Mouse (Mus musculus): Measurements from ENCODE around the gene Ano10. TPM values are rescaled to one million over a fixed set of nuclear protein-coding genes. Genes with fewer than 3 reads are reported as not detected.
"Not testable (repeated sequence)": the region's sequence is repeated elsewhere in the genome, so short reads cannot be mapped to it uniquely, and the experiment has no call there.

The Ano10 gene
- polyA plus RNA-seq, 1 experiment from 2014 or later = 26.3 TPM

DNA sequence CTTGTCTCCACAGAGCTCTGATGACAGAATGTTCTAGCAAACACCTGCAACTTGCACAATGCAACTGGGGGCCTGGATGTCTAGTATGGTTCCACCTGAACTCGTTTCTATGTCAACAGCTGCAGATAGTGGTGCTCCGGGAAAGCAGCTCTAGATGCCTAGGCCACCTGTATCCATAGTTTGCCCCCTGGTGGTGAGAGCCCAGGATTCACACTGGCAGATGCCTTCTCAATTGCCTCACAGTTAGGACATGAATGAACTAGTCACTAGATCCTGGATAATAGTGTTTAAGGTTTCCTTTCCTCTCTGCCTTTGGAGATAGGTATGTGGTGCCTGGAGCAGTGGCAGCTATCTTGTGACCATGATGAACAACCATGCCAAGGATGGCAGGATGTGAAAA, 109.2 kb downstream of the Ano10 start:
- Histone ChIP-seq H3K9me3 (no peaks in the 10 kb centered on the region), H3K27me3 (replicated peaks; ENCODE audit: low read depth, poor library complexity, severe bottlenecking) (no peaks in the 10 kb centered on the region)
- 31% methylated on average over 2 of the region's 2 CpGs for WGBS

DNA sequence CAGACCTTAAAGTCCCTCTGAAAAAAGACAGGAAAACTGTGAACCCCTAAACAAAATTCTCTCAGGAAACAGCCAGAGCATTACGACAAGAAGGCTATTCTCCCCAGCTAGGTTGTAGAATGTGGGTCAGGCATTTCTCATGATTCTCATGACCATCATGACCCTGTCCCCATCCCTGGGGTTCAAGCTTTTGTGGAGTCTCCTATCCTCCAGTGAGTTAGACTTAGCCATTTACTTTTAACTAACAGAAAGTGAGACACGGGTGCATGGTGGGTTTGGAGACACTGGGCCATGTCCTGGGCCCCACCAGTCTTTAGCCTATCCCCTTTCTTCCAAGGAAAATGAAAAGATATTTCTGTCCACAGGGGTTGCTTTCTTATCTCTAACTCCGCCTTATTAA, 109.9 kb downstream of the Ano10 start:
- H3K4me1 ChIP-seq = peaks cover 18% of the 10 kb centered on the region
- H3K27me3 ChIP-seq (replicated peaks; ENCODE audit: low read depth, poor library complexity, severe bottlenecking) = no peaks in the 10 kb centered on the region
- no peaks in the 10 kb centered on the region for H3K9me3 ChIP-seq
- H3K27ac ChIP-seq (replicated peaks) = no peak overlapping the region
- H3K4me3 ChIP-seq = no peak overlapping the region
- no peaks in the 10 kb centered on the region for H3K36me3 ChIP-seq (replicated peaks)
- no peak for DNase-seq (ENCODE audit: low spot score)
- WGBS = 89% methylated on average over 3 of the region's 3 CpGs

More for the DNA sequence above, 109.2 kb downstream of the Ano10 start:
- H3K36me3 ChIP-seq (replicated peaks) = no peaks in the 10 kb centered on the region
- H3K27ac ChIP-seq (replicated peaks) = no peak overlapping the region
- peaks cover 18% of the 10 kb centered on the region for H3K4me1 ChIP-seq
- no peak overlapping the region for H3K4me3 ChIP-seq
- peak; percentile 70 for DNase-seq (ENCODE audit: low spot score)

DNA sequence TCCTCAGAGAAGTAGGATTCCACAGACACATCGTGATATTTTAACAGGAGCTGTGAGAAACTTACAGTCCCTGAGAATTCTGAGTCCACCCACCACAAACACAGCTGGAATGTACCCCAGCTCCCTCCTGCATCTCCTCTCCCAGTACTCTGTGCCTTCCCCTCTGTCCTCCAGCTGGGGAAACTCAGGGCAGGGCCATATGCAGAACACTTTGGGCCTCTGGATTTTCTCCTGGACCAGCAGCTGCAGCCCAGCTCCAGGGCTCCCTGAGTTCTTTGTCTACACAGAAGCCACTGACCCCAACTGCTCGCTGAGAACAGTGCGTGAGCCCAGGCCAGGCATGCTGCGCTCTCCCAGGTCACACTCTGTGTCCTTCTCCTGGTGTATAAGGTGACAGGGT, 111.1 kb downstream of the Ano10 start:
- WGBS = 80% methylated on average over 4 of the region's 4 CpGs

GRCm38 (mm10) chr9:122180105-122180504, 114.1 kb downstream of the Ano10 start:
- Histone ChIP-seq H3K4me1 (peaks cover 15% of the 10 kb centered on the region), H3K27me3 (replicated peaks; ENCODE audit: low read depth, poor library complexity, severe bottlenecking) (no peaks in the 10 kb centered on the region), H3K9me3 (no peaks in the 10 kb centered on the region), H3K36me3 (replicated peaks) (no peaks in the 10 kb centered on the region), H3K27ac (replicated peaks) (no peak overlapping the region), H3K4me3 (no peak overlapping the region)
- WGBS = 83% methylated on average over 3 of the region's 3 CpGs
- DNase-seq (ENCODE audit: low spot score) = no peak

More for the DNA sequence above, 111.1 kb downstream of the Ano10 start:
- H3K4me3 ChIP-seq = no peak overlapping the region
- DNase-seq (ENCODE audit: low spot score) = no peak
- no peaks in the 10 kb centered on the region for H3K9me3 ChIP-seq
- no peaks in the 10 kb centered on the region for H3K36me3 ChIP-seq (replicated peaks)
- H3K4me1 ChIP-seq = peaks cover 30% of the 10 kb centered on the region
- H3K27me3 ChIP-seq (replicated peaks; ENCODE audit: low read depth, poor library complexity, severe bottlenecking) = no peaks in the 10 kb centered on the region
- no peak overlapping the region for H3K27ac ChIP-seq (replicated peaks)

- Histone ChIP-seq H3K4me1 (peaks cover 15% of the 10 kb centered on the region), H3K4me3 (no peak overlapping the region), H3K9me3 (no peaks in the 10 kb centered on the region), H3K27ac (replicated peaks) (0 out of 2 replicates have a peak overlapping the region, but pooled peaks have one; percentile 35), H3K27me3 (replicated peaks; ENCODE audit: low read depth, poor library complexity, severe bottlenecking) (no peaks in the 10 kb centered on the region), H3K36me3 (replicated peaks) (no peaks in the 10 kb centered on the region; the same call in 1 of the 2 replicates)
- 65% methylated on average over 4 of the region's 4 CpGs for WGBS
- no peak for DNase-seq (ENCODE audit: low spot score)
Observed at GRCm38 (mm10) chr9:122178427-122178826, 115.8 kb downstream of the Ano10 start.

- Histone ChIP-seq H3K36me3 (replicated peaks) (no peaks in the 10 kb centered on the region; the same call in 1 of the 2 replicates), H3K4me1 (peaks cover 15% of the 10 kb centered on the region), H3K9me3 (no peaks in the 10 kb centered on the region), H3K4me3 (no peak overlapping the region), H3K27ac (replicated peaks) (no peak overlapping the region; the same call in 1 of the 2 replicates), H3K27me3 (replicated peaks; ENCODE audit: low read depth, poor library complexity, severe bottlenecking) (no peaks in the 10 kb centered on the region)
- 81% methylated on average over 7 of the region's 7 CpGs for WGBS
- DNase-seq (ENCODE audit: low spot score) = no peak
Observed at GRCm38 (mm10) chr9:122177256-122178220, 116.7 kb downstream of the Ano10 start.

GRCm38 (mm10) chr9:122174723-122175122, 119.5 kb downstream of the Ano10 start:
- Histone ChIP-seq H3K36me3 (replicated peaks) (peaks cover 14% of the 10 kb centered on the region), H3K27ac (replicated peaks) (no peak overlapping the region), H3K4me1 (peaks cover 15% of the 10 kb centered on the region), H3K27me3 (replicated peaks; ENCODE audit: low read depth, poor library complexity, severe bottlenecking) (no peaks in the 10 kb centered on the region), H3K4me3 (no peak overlapping the region), H3K9me3 (no peaks in the 10 kb centered on the region)
- WGBS = 94% methylated on average over 6 of the region's 6 CpGs
- no peak for DNase-seq (ENCODE audit: low spot score)

DNA sequence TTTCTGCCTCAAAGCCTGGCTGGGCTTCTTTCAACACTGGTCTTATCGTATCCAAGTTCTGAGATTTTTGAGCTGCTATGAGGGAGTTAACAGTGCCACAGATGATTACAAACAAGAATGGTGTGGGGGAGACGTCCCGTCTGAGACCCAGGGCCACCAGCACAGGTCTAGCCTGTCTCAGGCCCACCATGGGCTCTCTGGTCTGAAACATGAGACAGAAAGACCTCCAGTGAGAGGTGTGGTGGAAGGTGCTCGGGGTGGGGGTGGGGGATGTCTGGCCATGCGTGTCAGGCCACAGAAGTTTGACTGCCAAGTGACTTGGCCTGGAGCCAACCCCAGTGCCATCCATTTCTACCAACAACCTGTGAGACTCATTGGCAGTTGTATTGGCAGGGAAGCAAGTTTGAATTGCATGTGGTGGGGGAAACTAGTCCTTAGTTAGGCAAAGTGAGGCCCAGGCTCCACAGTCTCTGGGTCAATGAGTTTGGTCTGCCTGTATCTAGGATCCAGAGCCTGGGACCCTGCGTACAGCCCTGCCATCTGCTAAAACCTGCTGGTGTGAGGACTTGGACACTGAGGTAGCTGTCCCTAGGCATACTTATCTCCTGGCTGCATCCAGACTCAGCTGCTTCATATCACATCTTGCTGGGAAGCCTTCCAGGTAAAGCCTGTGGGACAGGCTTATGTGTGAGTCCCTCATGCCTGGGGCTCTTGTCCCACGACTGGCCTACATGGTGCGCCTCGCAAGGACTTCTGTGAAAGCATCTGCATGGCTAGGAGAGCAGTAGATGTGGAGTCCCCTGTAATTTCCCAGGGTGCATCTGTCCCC, 120.6 kb downstream of the Ano10 start:
- no peak for DNase-seq (ENCODE audit: low spot score)
- Histone ChIP-seq H3K36me3 (replicated peaks) (peaks cover 16% of the 10 kb centered on the region), H3K27ac (replicated peaks) (no peak overlapping the region), H3K4me1 (peaks cover 8% of the 10 kb centered on the region), H3K27me3 (replicated peaks; ENCODE audit: low read depth, poor library complexity, severe bottlenecking) (no peaks in the 10 kb centered on the region), H3K9me3 (no peaks in the 10 kb centered on the region), H3K4me3 (no peak overlapping the region)
- 86% methylated on average over 9 of the region's 9 CpGs for WGBS

DNA sequence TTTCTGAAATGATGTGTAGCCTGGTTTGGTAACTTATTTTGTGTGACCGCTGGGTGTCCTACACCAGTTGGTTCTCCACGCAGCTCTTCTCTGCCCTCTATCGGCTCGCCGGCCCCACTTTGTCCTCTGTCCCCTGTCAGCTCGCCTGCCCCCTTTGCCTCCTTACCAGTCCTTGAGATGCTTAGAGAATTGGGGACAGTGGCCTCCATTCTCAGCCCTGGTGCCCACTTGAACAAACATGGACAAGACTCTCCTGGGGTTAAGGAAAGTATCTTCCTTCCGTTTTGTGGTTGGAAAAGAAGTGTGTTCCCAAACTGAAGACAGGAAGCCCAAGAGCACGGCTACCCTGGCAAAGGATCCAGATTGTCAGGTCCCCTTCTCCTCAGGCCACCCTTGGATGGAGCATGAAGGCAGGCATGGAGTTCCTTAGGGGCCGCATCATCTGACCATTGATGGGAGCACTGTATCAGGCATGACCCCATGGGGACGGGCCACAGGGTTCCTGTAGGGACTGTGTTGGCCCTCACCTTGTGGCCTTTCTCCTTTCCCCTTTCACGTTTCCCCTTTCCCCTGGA, 121.5 kb downstream of the Ano10 start:
- Histone ChIP-seq H3K36me3 (replicated peaks) (peaks cover 21% of the 10 kb centered on the region), H3K9me3 (no peaks in the 10 kb centered on the region), H3K4me3 (no peak overlapping the region), H3K4me1 (no peaks in the 10 kb centered on the region; the same call in none of the 2 replicates), H3K27ac (replicated peaks) (no peak overlapping the region), H3K27me3 (replicated peaks; ENCODE audit: low read depth, poor library complexity, severe bottlenecking) (no peaks in the 10 kb centered on the region)
- no peak for DNase-seq (ENCODE audit: low spot score)
- WGBS = 86% methylated on average over 11 of the region's 11 CpGs

GRCm38 (mm10) chr9:122169901-122170300, 124.3 kb downstream of the Ano10 start:
- Histone ChIP-seq H3K27ac (replicated peaks) (no peak overlapping the region), H3K9me3 (no peaks in the 10 kb centered on the region), H3K4me1 (no peaks in the 10 kb centered on the region; the same call in none of the 2 replicates), H3K4me3 (no peak overlapping the region), H3K36me3 (replicated peaks) (peaks cover 48% of the 10 kb centered on the region), H3K27me3 (replicated peaks; ENCODE audit: low read depth, poor library complexity, severe bottlenecking) (no peaks in the 10 kb centered on the region)
- DNase-seq (ENCODE audit: low spot score) = no peak
- 94% methylated on average over 6 of the region's 6 CpGs for WGBS

DNA sequence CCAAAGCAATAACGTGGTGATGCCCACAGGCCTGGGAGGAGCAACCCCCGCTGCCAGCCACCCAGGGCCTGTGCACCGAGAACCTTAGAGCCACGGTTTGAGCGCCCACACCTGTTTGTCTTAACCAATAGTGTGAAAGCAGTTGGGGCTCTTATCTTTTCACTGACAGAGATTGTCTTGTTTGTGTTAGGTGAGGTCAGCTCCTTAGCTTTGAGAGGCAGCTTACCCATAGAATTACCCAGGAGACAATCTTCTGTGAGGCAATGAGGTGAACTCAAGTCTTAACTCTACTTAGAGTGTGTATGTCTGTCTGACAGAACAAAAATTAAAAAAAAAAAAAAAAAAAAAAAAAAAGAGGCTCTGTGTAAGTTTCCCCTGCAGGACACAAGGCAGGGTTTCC, 126.5 kb downstream of the Ano10 start:
- H3K27ac ChIP-seq (replicated peaks); H3K4me1 ChIP-seq; H3K27me3 ChIP-seq (replicated peaks; ENCODE audit: low read depth, poor library complexity, severe bottlenecking); H3K9me3 ChIP-seq; H3K4me3 ChIP-seq; DNase-seq (ENCODE audit: low spot score): not testable (repeated sequence)
- H3K36me3 ChIP-seq (replicated peaks) = peaks cover 69% of the 10 kb centered on the region
- WGBS = 91% methylated on average over 5 of the region's 5 CpGs

DNA sequence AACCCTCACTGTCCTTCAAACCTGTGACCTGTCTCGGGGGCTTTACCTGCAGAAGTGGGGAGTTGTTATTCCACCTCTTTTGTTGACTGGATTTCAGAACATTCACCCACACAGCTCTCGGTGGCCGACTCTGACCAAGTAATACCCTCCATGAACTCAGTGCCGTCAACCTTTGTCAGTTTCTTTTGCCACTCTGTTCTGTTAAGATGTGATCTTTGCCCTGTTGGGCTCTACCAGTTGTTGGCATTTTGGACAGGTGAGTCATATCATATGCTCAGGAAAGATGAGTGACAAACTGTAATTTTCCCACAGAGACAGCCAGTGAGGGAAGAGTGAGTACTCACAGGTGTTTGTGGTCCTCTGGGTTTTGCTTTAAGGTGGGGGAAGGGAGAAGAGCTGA, 129.7 kb downstream of the Ano10 start:
- H3K27ac ChIP-seq (replicated peaks) = no peak overlapping the region
- no peak for DNase-seq (ENCODE audit: low spot score)
- H3K27me3 ChIP-seq (replicated peaks; ENCODE audit: low read depth, poor library complexity, severe bottlenecking) = no peaks in the 10 kb centered on the region
- no peak overlapping the region for H3K4me3 ChIP-seq
- peaks cover 67% of the 10 kb centered on the region for H3K36me3 ChIP-seq (replicated peaks)
- H3K4me1 ChIP-seq = no peaks in the 10 kb centered on the region
- no peaks in the 10 kb centered on the region for H3K9me3 ChIP-seq
- 91% methylated on average over 4 of the region's 4 CpGs for WGBS

All from embryonic facial prominence, embryonic 10.5 days (tissue).